Mouse (Mus musculus) MN1 (cell line): ENCODE measurements around the gene Chrng.

Source experiments
- DNase-seq: peaks from one replicate; pipeline ENCODE4 v3.0.0-alpha.2; 2016; ENCODE audit warnings: low spot score

Gene Chrng

GRCm38 (mm10) chr1:87204465-87204864 is at the start of gene Chrng:
Chrng (plus strand) TSS chr1:87204657.
- DNase-seq: no peak

- DNase-seq: no peak
These were observed 48.8 kb upstream of the Chrng start for GRCm38 (mm10) chr1:87155531-87156198.

GRCm38 (mm10) chr1:87156199-87156587 is 48.3 kb upstream of the Chrng start, which contains the start of gene Ecel1:
Ecel1 (minus strand) TSS chr1:87156521.
- no peak for DNase-seq

GRCm38 (mm10) chr1:87159396-87159795 is 45.1 kb upstream of the Chrng start:
- DNase-seq: no peak

GRCm38 (mm10) chr1:87164164-87164795 is 40.2 kb upstream of the Chrng start:
- DNase-seq: no peak

- no peak for DNase-seq
These were observed 39.7 kb upstream of the Chrng start for GRCm38 (mm10) chr1:87164796-87165184.

GRCm38 (mm10) chr1:87170458-87170857 is 34.0 kb upstream of the Chrng start:
- DNase-seq: peak; percentile 65

- DNase-seq: no peak
These were observed 33.1 kb upstream of the Chrng start for GRCm38 (mm10) chr1:87171312-87171711.

- peak; percentile 71 for DNase-seq
These were observed 32.1 kb upstream of the Chrng start for GRCm38 (mm10) chr1:87172316-87172715.

GRCm38 (mm10) chr1:87174006-87174955 is 30.2 kb upstream of the Chrng start:
- DNase-seq: peak; percentile 41

GRCm38 (mm10) chr1:87175852-87176292 is 28.6 kb upstream of the Chrng start:
- DNase-seq: peak; percentile 91

- DNase-seq: peak; percentile 70
These were observed 23.6 kb upstream of the Chrng start for GRCm38 (mm10) chr1:87180896-87181295.

- DNase-seq: no peak
These were observed 21.4 kb upstream of the Chrng start, which contains the start of gene Prss56 for GRCm38 (mm10) chr1:87183013-87183412. Prss56 (plus strand) TSS chr1:87183313.

- no peak for DNase-seq
These were observed 20.3 kb upstream of the Chrng start for GRCm38 (mm10) chr1:87183998-87184750.

- peak; percentile 71 for DNase-seq
These were observed 19.7 kb upstream of the Chrng start for GRCm38 (mm10) chr1:87184751-87185139.

- DNase-seq: no peak
These were observed 18.9 kb upstream of the Chrng start for GRCm38 (mm10) chr1:87185526-87185925.

GRCm38 (mm10) chr1:87186261-87187036 is 18.0 kb upstream of the Chrng start:
- no peak for DNase-seq

GRCm38 (mm10) chr1:87187037-87187355 is 17.5 kb upstream of the Chrng start:
- peak; percentile 82 for DNase-seq

GRCm38 (mm10) chr1:87190429-87190828 is 14.0 kb upstream of the Chrng start, which contains the start of gene Chrnd:
Chrnd (plus strand) TSS chr1:87190607.
- DNase-seq: no peak

GRCm38 (mm10) chr1:87197296-87197695 is 7.2 kb upstream of the Chrng start:
- DNase-seq: peak; percentile 52
